Mouse (Mus musculus): ENCODE data around the gene Tbx3. TPM values are rescaled to one million over a fixed set of nuclear protein-coding genes. Genes with fewer than 3 reads are reported as not detected.

Tbx3 gene
- polyA plus RNA-seq, 1 experiment from 2014 or later = 22.6 TPM

DNA sequence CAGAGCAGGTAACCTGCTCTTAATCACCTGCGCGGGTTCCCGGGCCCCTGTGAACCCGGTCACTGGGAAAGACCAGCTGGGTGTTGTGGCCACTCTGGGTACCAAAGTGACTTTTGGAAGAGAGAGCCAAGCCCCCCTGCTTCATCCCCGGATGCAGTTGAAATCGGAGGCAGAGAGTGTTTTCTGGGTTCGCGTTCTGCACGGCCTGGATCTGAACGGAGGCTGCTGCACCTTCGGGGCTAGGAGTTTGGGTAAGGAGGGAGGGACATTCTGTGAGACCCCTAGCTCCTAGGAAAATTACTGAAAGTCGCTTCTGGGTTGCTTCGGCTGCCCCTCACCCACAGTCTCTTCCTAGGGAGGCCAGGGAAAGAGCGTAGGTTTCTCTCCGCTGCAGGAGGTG, 7.2 kb upstream of the Tbx3 start:
- no peak for ATAC-seq (ENCODE audit: low read depth)
- H3K9ac ChIP-seq (ENCODE audit: low read depth, low read length) = peak overlapping the region; percentile 54; the same call in 1 of the 2 replicates
- H3K36me3 ChIP-seq (ENCODE audit: control insufficient read depth, insufficient read depth, low read length) = no peaks in the 10 kb centered on the region
- H3K4me1 ChIP-seq (ENCODE audit: control insufficient read depth, insufficient read depth, low read length) = peaks cover 4% of the 10 kb centered on the region; the same call in 1 of the 2 replicates
- no peaks in the 10 kb centered on the region for H3K9me3 ChIP-seq (ENCODE audit: control insufficient read depth, low read length)
- no peak for DNase-seq (ENCODE audit: low spot score)
- H3K4me3 ChIP-seq (ENCODE audit: low read depth, low read length) = peak overlapping the region; percentile 16
- 3% methylated on average over 15 of the region's 15 CpGs for WGBS
- peak overlapping the region; percentile 39; the same call in 1 of the 2 replicates for H3K27ac ChIP-seq (replicated peaks; ENCODE audit: low read depth, low read length)
- peak overlapping the region; percentile 44 for H3K4me2 ChIP-seq (ENCODE audit: low read depth, low read length)
- H3K27me3 ChIP-seq (replicated peaks; ENCODE audit: control insufficient read depth, insufficient read depth, low read length) = peaks cover 94% of the 10 kb centered on the region

DNA sequence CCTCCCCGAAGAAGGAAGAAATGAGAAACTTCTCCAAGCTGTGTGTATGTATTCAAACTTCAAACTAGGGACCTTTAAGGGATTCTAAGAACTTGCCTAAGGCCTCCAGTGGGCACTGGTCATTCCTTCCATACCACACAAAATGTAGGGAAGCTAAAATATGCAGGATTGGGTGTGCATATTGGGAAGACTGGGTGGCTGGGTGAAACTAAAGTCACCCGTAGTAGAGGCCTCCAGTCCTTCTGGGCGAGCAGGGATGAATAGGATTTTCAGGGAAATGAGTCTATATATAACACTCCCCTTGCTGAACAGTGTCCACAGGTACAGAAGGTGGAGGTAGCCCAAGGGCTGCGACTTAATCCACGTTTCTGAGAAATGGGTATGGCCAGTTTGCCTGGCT, 6.7 kb upstream of the Tbx3 start:
- H3K36me3 ChIP-seq (ENCODE audit: control insufficient read depth, insufficient read depth, low read length) = no peaks in the 10 kb centered on the region
- H3K9ac ChIP-seq (ENCODE audit: low read depth, low read length) = peak overlapping the region; percentile 54
- H3K9me3 ChIP-seq (ENCODE audit: control insufficient read depth, low read length) = no peaks in the 10 kb centered on the region
- WGBS = 23% methylated on average over 5 of the region's 5 CpGs
- DNase-seq (ENCODE audit: low spot score) (no peak), ATAC-seq (ENCODE audit: low read depth) (no peak)
- H3K27ac ChIP-seq (replicated peaks; ENCODE audit: low read depth, low read length) = no peak overlapping the region; the same call in 1 of the 2 replicates
- peak overlapping the region; percentile 44 for H3K4me2 ChIP-seq (ENCODE audit: low read depth, low read length)
- H3K4me3 ChIP-seq (ENCODE audit: low read depth, low read length) = 0 out of 2 replicates have a peak overlapping the region, but pooled peaks have one; percentile 16
- H3K27me3 ChIP-seq (replicated peaks; ENCODE audit: control insufficient read depth, insufficient read depth, low read length) = peaks cover 94% of the 10 kb centered on the region
- peaks cover 6% of the 10 kb centered on the region; the same call in 1 of the 2 replicates for H3K4me1 ChIP-seq (ENCODE audit: control insufficient read depth, insufficient read depth, low read length)

DNA sequence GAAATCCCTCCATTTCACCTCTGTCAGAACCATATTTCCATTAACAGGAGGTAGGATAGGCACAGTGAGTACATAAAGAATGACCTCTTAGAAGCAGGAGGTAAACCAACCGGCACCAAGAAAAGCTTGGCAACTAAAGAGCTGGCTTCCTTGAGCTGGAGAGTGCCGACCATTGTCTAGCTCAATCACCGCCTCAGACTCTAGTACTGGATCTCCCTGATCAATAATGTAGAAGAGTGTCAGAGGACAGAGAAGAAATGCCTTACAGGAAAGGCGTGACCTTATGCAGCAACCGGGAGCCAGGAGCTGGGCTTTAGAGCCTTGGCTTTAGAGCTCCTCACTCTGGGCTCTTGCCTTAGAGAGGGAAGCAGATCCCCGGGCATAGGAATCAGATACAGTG, 4.7 kb upstream of the Tbx3 start:
- Histone ChIP-seq H3K36me3 (ENCODE audit: control insufficient read depth, insufficient read depth, low read length) (no peaks in the 10 kb centered on the region), H3K4me2 (ENCODE audit: low read depth, low read length) (0 out of 2 replicates have a peak overlapping the region, but pooled peaks have one; percentile 1), H3K27ac (replicated peaks; ENCODE audit: low read depth, low read length) (no peak overlapping the region), H3K4me3 (ENCODE audit: low read depth, low read length) (no peak overlapping the region), H3K9me3 (ENCODE audit: control insufficient read depth, low read length) (no peaks in the 10 kb centered on the region), H3K4me1 (ENCODE audit: control insufficient read depth, insufficient read depth, low read length) (peaks cover 15% of the 10 kb centered on the region; the same call in 1 of the 2 replicates), H3K9ac (ENCODE audit: low read depth, low read length) (peak overlapping the region; percentile 2; the same call in 1 of the 2 replicates), H3K27me3 (replicated peaks; ENCODE audit: control insufficient read depth, insufficient read depth, low read length) (peaks cover 87% of the 10 kb centered on the region)
- no peak for ATAC-seq (ENCODE audit: low read depth)
- 16% methylated on average over 6 of the region's 6 CpGs for WGBS
- no peak for DNase-seq (ENCODE audit: low spot score)

DNA sequence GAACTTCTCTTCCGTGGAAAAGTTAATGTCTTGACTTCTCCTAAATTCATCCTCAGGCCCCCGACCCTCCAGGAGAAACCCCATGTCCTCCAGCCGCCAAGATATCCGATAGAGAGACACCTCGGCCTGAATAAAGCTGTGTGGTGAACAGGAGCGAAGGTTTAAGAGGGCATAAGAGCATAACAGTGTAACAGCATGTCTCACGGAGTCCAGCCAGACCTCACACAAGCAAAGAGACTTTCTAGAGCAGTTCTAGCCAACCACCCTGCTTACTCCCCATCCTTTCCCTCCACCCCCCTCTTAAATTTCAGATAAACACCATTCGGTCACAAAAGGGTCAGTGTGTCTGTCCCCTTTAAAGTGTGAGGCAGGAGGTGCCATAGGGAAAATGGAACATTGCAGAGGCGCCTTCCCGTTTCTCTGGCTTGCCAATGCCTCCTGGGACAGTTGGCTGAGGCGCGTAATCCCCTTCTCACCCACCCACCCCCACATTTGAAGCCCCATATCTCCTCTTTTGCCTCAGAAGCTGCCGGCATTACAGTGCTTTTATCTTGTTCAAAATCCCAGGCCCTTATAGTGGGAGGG, 3.0 kb upstream of the Tbx3 start:
- Histone ChIP-seq H3K9ac (ENCODE audit: low read depth, low read length) (peak overlapping the region; percentile 90), H3K4me3 (ENCODE audit: low read depth, low read length) (peak overlapping the region; percentile 51), H3K36me3 (ENCODE audit: control insufficient read depth, insufficient read depth, low read length) (no peaks in the 10 kb centered on the region), H3K4me2 (ENCODE audit: low read depth, low read length) (peak overlapping the region; percentile 93), H3K27me3 (replicated peaks; ENCODE audit: control insufficient read depth, insufficient read depth, low read length) (peaks cover 70% of the 10 kb centered on the region), H3K4me1 (ENCODE audit: control insufficient read depth, insufficient read depth, low read length) (peaks cover 14% of the 10 kb centered on the region; the same call in 1 of the 2 replicates), H3K9me3 (ENCODE audit: control insufficient read depth, low read length) (no peaks in the 10 kb centered on the region), H3K27ac (replicated peaks; ENCODE audit: low read depth, low read length) (peak overlapping the region; percentile 98)
- ATAC-seq (ENCODE audit: low read depth) (no peak), DNase-seq (ENCODE audit: low spot score) (no peak)
- WGBS = 24% methylated on average over 13 of the region's 13 CpGs

DNA sequence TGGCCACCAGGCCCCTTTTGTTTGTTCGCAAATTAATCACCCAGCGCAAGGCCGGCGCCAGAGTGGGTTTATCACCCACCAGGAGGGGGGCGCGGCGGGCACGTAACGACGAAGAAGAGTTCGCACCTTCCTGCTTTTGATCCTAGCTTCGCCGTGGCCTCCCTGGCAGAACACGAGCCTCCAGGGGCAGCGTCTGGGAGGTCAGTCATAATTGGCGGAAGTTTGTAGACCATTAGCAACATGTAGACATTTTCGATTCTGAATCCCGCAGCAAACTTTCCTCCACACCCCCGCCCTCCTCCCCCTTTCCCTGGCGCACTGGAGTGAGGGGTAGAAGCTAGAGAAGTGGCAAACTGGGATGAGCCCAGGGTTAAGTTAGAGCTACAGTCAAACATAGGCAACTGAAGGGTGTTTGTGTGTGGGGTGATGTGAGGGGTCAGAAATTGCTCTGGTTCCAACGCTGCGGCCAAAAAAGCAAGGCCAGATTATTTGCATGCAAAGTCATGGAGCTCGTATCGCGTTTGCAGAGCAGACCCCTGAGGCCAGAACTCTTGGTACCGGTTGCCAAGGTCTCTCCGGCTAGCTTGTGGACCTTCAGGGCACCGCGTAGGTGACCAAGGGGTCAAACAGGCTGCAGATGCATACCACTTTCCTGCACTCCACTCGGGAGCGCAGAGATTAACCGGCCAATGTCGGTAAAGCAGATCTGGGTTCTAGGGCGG, 2.1 kb upstream of the Tbx3 start:
- WGBS = 12% methylated on average over 33 of the region's 34 CpGs
- Histone ChIP-seq H3K4me3 (ENCODE audit: low read depth, low read length) (peak overlapping the region; percentile 51), H3K4me1 (ENCODE audit: control insufficient read depth, insufficient read depth, low read length) (peaks cover 14% of the 10 kb centered on the region; the same call in 1 of the 2 replicates), H3K4me2 (ENCODE audit: low read depth, low read length) (peak overlapping the region; percentile 93), H3K9me3 (ENCODE audit: control insufficient read depth, low read length) (no peaks in the 10 kb centered on the region), H3K36me3 (ENCODE audit: control insufficient read depth, insufficient read depth, low read length) (no peaks in the 10 kb centered on the region), H3K27ac (replicated peaks; ENCODE audit: low read depth, low read length) (peak overlapping the region; percentile 98), H3K9ac (ENCODE audit: low read depth, low read length) (peak overlapping the region; percentile 90), H3K27me3 (replicated peaks; ENCODE audit: control insufficient read depth, insufficient read depth, low read length) (peaks cover 62% of the 10 kb centered on the region)
- DNase-seq (ENCODE audit: low spot score) = no peak
- ATAC-seq (ENCODE audit: low read depth) = no peak

DNA sequence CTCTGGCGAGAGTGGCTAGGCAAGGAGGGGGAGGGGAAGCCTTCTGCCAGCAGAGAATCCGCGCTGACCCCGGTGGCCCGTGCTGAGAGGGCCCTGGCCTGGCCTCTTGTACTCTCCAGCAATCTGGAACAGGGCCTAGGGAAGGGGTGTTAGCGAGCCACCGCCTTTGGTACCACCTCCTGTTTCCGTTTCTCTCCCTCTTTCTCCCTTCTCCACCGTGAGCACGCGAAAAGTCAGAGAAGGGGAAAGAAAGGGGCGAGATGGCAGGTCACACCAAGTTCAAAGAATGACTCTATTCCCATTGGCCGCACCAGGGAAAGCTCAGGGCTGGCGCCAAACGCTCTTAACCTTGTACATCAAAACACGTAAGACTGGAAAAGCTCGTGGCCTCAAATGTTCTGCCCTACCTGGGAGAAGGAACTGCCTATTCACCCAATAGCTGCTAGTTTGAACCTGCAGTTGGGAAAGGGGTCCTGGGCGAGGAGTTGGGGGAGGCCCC, 1.5 kb upstream of the Tbx3 start:
- H3K4me1 ChIP-seq (ENCODE audit: control insufficient read depth, insufficient read depth, low read length) = peaks cover 14% of the 10 kb centered on the region; the same call in 1 of the 2 replicates
- peak overlapping the region; percentile 98 for H3K27ac ChIP-seq (replicated peaks; ENCODE audit: low read depth, low read length)
- DNase-seq (ENCODE audit: low spot score) = no peak
- H3K4me2 ChIP-seq (ENCODE audit: low read depth, low read length) = peak overlapping the region; percentile 93
- peaks cover 56% of the 10 kb centered on the region for H3K27me3 ChIP-seq (replicated peaks; ENCODE audit: control insufficient read depth, insufficient read depth, low read length)
- H3K4me3 ChIP-seq (ENCODE audit: low read depth, low read length) = peak overlapping the region; percentile 51
- H3K9me3 ChIP-seq (ENCODE audit: control insufficient read depth, low read length) = no peaks in the 10 kb centered on the region
- H3K9ac ChIP-seq (ENCODE audit: low read depth, low read length) = peak overlapping the region; percentile 90
- no peaks in the 10 kb centered on the region for H3K36me3 ChIP-seq (ENCODE audit: control insufficient read depth, insufficient read depth, low read length)
- 9% methylated on average over 14 of the region's 18 CpGs for WGBS
- ATAC-seq (ENCODE audit: low read depth) = no peak

DNA sequence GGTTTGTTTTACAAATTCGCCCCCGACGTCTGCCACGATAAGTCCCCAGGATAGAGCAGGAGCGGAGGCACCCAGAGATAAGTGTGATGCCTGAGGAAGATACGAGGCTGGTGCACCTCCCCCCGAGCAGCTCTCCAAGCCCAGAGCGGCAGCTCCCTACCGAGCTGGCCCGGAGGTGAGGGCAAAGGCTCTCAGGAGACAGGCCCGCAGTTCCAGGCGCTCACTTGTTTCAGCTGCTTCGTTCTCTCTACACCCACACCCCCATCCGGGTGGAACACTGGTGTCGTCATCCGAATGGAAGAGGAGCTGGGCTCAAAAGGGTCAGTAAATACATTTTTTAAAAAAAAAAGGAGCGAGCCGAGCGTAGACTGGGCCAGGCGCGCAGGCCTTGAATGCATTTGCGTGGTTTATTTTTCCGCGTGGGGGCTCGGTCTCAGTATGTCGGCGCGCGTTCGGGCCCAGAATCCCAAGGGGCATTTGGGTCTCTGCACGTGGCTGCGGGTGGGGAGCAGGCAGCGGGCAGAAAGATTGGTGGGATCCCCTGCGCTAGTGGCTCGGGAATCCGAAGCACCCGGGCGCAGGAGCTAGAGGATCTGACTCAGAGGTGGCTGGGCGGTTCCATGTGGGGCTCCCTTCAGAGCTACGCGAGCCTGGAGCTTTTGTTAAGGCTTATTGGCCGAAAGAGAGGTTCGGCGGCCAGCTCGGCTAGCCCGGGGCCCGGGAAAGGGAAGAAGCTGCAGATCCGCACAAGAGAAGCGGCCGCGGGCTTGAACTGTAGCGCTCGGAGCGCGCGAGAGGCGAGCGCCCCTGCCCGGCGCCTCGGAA, 516 bp upstream of the Tbx3 start:
- 1% methylated on average over 39 of the region's 61 CpGs for WGBS
- peak overlapping the region; percentile 90 for H3K9ac ChIP-seq (ENCODE audit: low read depth, low read length)
- DNase-seq (ENCODE audit: low spot score) (no peak), ATAC-seq (ENCODE audit: low read depth) (no peak)
- H3K27ac ChIP-seq (replicated peaks; ENCODE audit: low read depth, low read length) = peak overlapping the region; percentile 98
- peaks cover 46% of the 10 kb centered on the region for H3K27me3 ChIP-seq (replicated peaks; ENCODE audit: control insufficient read depth, insufficient read depth, low read length)
- no peaks in the 10 kb centered on the region for H3K9me3 ChIP-seq (ENCODE audit: control insufficient read depth, low read length)
- peak overlapping the region; percentile 51 for H3K4me3 ChIP-seq (ENCODE audit: low read depth, low read length)
- H3K4me1 ChIP-seq (ENCODE audit: control insufficient read depth, insufficient read depth, low read length) = peaks cover 14% of the 10 kb centered on the region; the same call in 1 of the 2 replicates
- H3K36me3 ChIP-seq (ENCODE audit: control insufficient read depth, insufficient read depth, low read length) = 0 out of 2 replicates have a peak, but pooled peaks cover 5% of the 10 kb centered on the region
- H3K4me2 ChIP-seq (ENCODE audit: low read depth, low read length) = peak overlapping the region; percentile 93
